Mouse (Mus musculus) intestine, embryonic 15.5 days (tissue): ENCODE measurements at regions not wholly inside any gene's neighbourhood (a gene's known extent, or its start where the extent isn't known, plus 50 kb on each side); places are given as distances from the start of the nearest gene placed in this dataset.

Experiments
- ATAC-seq: fragments of 200-750 bp; cut with Nextera tagmentation; 2 replicates; pipeline ENCODE4 v1.8.0; 2017; ENCODE audit warnings: moderate TSS enrichment, moderate library complexity
- H3K27ac ChIP-seq: fragments of 300-500 bp; sonication (generic); 2 replicates; pipeline ENCODE4 v1.5.1; 2015; ENCODE audit warnings: mild to moderate bottlenecking, inconsistent platforms
- H3K27me3 ChIP-seq: fragments of 300-500 bp; sonication (generic); replicated peaks from 2 replicates; pipeline ENCODE4 v1.6.1; 2015; ENCODE audit warnings: inconsistent platforms
- H3K36me3 ChIP-seq: fragments of 300-500 bp; sonication (generic); 2 replicates; pipeline ENCODE4 v1.6.1; 2015; ENCODE audit warnings: inconsistent platforms
- H3K4me1 ChIP-seq: fragments of 300-500 bp; sonication (generic); replicated peaks from 2 replicates; pipeline ENCODE4 v1.6.1; 2015; ENCODE audit warnings: inconsistent platforms
- H3K4me2 ChIP-seq: fragments of 300-500 bp; sonication (generic); replicated peaks from 2 replicates; pipeline ENCODE4 v1.6.1; 2015; ENCODE audit warnings: mild to moderate bottlenecking, inconsistent platforms
- H3K4me3 ChIP-seq: fragments of 300-500 bp; sonication (generic); replicated peaks from 2 replicates; pipeline ENCODE4 v1.5.1; 2015; ENCODE audit warnings: inconsistent platforms
- H3K9ac ChIP-seq: fragments of 300-500 bp; sonication (generic); 2 replicates; pipeline ENCODE4 v1.6.1; 2015; ENCODE audit warnings: inconsistent platforms
- H3K9me3 ChIP-seq: fragments of 300-500 bp; sonication (generic); 2 replicates; pipeline ENCODE4 v1.6.1; 2016; ENCODE audit warnings: inconsistent platforms
- WGBS: fragments of 180-500 bp; shearing (Covaris S2); methylation state at CpG from one replicate; pipeline ENCODE4 v1.1.7; 2015; 5-methylcytosine and 5-hydroxymethylcytosine counted together

GRCm38 (mm10) chr19:36237751-36238150 is 110.4 kb upstream of the Pcgf5 start:
- H3K9me3 ChIP-seq, result no peaks in the 10 kb centered on the region
- no peaks in the 10 kb centered on the region for H3K36me3 ChIP-seq
- H3K9ac ChIP-seq, result no peak overlapping the region
- no peaks in the 10 kb centered on the region for H3K27me3 ChIP-seq
- H3K4me3 ChIP-seq, result no peak overlapping the region
- 57% methylated on average over 3 of the region's 3 CpGs for WGBS
- ATAC-seq, result no peak
- no peak overlapping the region for H3K4me2 ChIP-seq
- no peak overlapping the region for H3K27ac ChIP-seq
- H3K4me1 ChIP-seq, result no peaks in the 10 kb centered on the region

DNA sequence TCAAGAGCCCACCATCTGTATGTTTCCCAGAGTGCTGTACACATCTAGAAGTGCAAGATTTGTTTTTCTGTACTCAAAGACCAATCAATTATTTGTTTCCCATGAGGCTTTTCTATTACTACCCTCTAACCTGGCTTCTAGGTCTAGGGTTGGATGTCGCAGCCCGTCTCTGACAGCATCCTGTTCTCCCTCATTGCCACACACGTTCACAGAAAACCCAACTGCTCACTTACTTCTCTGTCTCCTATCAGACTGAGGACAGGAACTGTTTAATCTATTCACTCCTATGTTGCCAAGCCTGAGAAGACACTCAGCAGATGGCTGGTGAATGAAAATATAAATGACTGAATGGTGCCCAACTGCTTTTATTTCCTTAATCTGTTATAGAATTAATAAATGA is 109.6 kb upstream of the Pcgf5 start:
- H3K4me1 ChIP-seq, result no peaks in the 10 kb centered on the region
- WGBS, result 59% methylated on average over 3 of the region's 3 CpGs

GRCm38 (mm10) chr19:36242396-36242795 is 105.7 kb upstream of the Pcgf5 start:
- Histone ChIP-seq H3K27me3 (no peaks in the 10 kb centered on the region), H3K9ac (no peak overlapping the region), H3K4me1 (no peaks in the 10 kb centered on the region), H3K4me3 (no peak overlapping the region), H3K9me3 (no peaks in the 10 kb centered on the region), H3K36me3 (no peaks in the 10 kb centered on the region), H3K4me2 (no peak overlapping the region), H3K27ac (no peak overlapping the region)
- WGBS, result 78% methylated on average over 3 of the region's 3 CpGs
- no peak for ATAC-seq

More for the DNA sequence above, 109.6 kb upstream of the Pcgf5 start:
- Histone ChIP-seq H3K27ac (no peak overlapping the region), H3K27me3 (no peaks in the 10 kb centered on the region), H3K9ac (no peak overlapping the region), H3K9me3 (no peaks in the 10 kb centered on the region), H3K36me3 (no peaks in the 10 kb centered on the region), H3K4me3 (no peak overlapping the region), H3K4me2 (no peak overlapping the region)
- ATAC-seq, result no peak

- no peaks in the 10 kb centered on the region for H3K9me3 ChIP-seq
- H3K36me3 ChIP-seq, result no peaks in the 10 kb centered on the region
- H3K27me3 ChIP-seq, result no peaks in the 10 kb centered on the region
- H3K27ac ChIP-seq, result no peak overlapping the region
- no peak overlapping the region for H3K9ac ChIP-seq
- no peak for ATAC-seq
- H3K4me2 ChIP-seq, result no peak overlapping the region
- H3K4me3 ChIP-seq, result no peak overlapping the region
- H3K4me1 ChIP-seq, result no peaks in the 10 kb centered on the region
- 67% methylated on average over 5 of the region's 5 CpGs for WGBS
These were observed 105.2 kb upstream of the Pcgf5 start for GRCm38 (mm10) chr19:36242946-36243345.

DNA sequence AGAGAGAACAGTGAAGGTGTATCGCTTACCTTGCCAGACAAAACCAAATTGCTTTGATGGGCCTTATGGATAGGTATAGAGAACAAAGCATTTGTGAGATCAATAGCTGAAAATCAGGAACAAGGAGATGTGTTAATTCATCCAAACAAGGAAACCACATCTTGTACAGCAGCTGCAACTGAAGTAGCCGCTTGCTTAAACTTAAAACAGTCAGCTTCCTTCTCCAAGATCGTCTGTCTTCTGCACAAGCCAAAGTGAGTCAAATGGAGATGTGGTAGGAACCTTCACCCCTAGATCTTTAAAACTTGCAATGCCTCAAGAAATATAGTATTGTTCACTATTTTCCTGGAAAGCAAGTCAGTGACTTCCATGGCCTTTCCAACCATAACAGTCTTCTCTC is 95.6 kb upstream of the Pcgf5 start:
- Histone ChIP-seq H3K4me2 (no peak overlapping the region), H3K4me3 (no peak overlapping the region), H3K27ac (no peak overlapping the region), H3K36me3 (no peaks in the 10 kb centered on the region), H3K9me3 (no peaks in the 10 kb centered on the region), H3K4me1 (no peaks in the 10 kb centered on the region), H3K9ac (no peak overlapping the region), H3K27me3 (no peaks in the 10 kb centered on the region)
- WGBS, result 87% methylated on average over 3 of the region's 3 CpGs
- ATAC-seq, result no peak

GRCm38 (mm10) chr19:36257748-36258538 is 90.2 kb upstream of the Pcgf5 start:
- no peak for ATAC-seq
- H3K4me3 ChIP-seq, result no peak overlapping the region
- H3K9me3 ChIP-seq, result no peaks in the 10 kb centered on the region
- H3K27me3 ChIP-seq, result no peaks in the 10 kb centered on the region
- no peak overlapping the region for H3K27ac ChIP-seq
- no peaks in the 10 kb centered on the region for H3K36me3 ChIP-seq
- no peak overlapping the region for H3K9ac ChIP-seq
- 60% methylated on average over 10 of the region's 10 CpGs for WGBS
- H3K4me1 ChIP-seq, result no peaks in the 10 kb centered on the region
- no peak overlapping the region for H3K4me2 ChIP-seq

DNA sequence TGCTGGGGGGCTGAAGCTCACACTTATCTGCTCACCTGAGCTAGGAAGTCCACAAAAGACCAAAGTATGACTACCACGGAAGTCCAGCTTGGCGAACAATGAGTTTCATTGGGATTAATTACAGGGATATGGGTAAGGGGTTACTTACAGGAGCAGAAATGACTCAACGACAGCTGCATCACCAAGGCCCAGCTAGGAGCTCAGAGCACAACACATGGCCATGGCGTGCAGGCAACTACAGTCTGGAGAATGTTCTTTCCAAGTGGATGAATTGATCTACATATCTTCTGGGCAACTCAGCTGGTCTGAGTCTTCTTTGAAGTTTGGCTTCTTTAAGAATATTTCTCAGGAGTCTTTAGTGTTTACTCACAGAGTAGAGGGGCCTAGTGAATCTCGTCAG is 86.3 kb upstream of the Pcgf5 start:
- Histone ChIP-seq H3K4me3 (no peak overlapping the region), H3K4me2 (no peak overlapping the region)
- 88% methylated on average over 5 of the region's 5 CpGs for WGBS

DNA sequence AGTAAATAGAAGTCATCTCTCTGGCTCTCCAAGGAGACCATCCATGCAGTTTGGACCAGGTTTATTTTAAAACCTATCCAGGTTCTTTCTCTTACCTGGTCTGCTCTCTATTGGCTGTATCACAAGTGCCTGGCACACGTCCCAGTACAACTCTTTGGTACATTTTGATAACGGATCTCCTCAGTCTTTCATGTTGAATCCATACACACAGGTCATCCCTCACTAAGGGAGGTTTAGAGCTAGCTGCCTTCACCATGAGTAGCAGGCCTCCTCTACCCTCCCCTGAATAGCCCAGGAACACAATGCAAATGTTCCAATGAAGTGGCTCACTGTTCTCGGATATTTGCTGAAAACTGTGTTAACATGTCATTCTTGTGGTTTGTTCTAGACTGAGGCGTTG is 84.2 kb upstream of the Pcgf5 start:
- WGBS, result 65% methylated on average over 4 of the region's 4 CpGs
- Histone ChIP-seq H3K9me3 (no peaks in the 10 kb centered on the region), H3K4me3 (no peak overlapping the region), H3K9ac (no peak overlapping the region), H3K4me1 (no peaks in the 10 kb centered on the region), H3K27ac (no peak overlapping the region), H3K36me3 (no peaks in the 10 kb centered on the region), H3K27me3 (no peaks in the 10 kb centered on the region), H3K4me2 (no peak overlapping the region)
- ATAC-seq, result no peak

More for the DNA sequence above, 86.3 kb upstream of the Pcgf5 start:
- Histone ChIP-seq H3K36me3 (no peaks in the 10 kb centered on the region), H3K27ac (no peak overlapping the region), H3K4me1 (no peaks in the 10 kb centered on the region), H3K9ac (no peak overlapping the region), H3K9me3 (no peaks in the 10 kb centered on the region), H3K27me3 (no peaks in the 10 kb centered on the region)
- no peak for ATAC-seq

DNA sequence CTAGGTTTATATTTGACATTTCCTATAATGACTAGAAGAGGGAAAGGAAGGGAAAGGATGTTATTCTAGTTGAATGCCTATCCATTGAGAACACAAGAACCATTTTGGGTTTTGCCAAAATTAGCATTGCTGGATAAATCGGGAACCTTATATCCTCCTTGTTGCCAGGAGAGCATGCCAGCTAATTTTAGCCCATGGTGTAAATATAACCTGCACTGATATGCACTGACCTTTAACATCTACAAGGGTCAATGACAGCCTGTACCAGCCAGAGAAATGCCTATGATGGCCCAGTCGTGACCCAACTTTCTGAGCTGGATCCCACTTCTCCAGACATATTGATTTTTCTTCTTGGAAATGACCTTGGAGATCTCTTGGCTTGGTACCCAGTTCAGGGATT is 83.7 kb upstream of the Pcgf5 start:
- WGBS, result 70% methylated on average over 2 of the region's 2 CpGs
- Histone ChIP-seq H3K4me2 (no peak overlapping the region), H3K9ac (no peak overlapping the region)

GRCm38 (mm10) chr19:36265276-36265675 is 82.8 kb upstream of the Pcgf5 start:
- Histone ChIP-seq H3K9ac (no peak overlapping the region), H3K36me3 (no peaks in the 10 kb centered on the region), H3K4me1 (no peaks in the 10 kb centered on the region), H3K4me2 (no peak overlapping the region), H3K4me3 (no peak overlapping the region), H3K9me3 (no peaks in the 10 kb centered on the region), H3K27ac (no peak overlapping the region), H3K27me3 (no peaks in the 10 kb centered on the region)
- no peak for ATAC-seq
- 79% methylated on average over 1 of the region's 1 CpGs for WGBS

More for the DNA sequence above, 83.7 kb upstream of the Pcgf5 start:
- Histone ChIP-seq H3K9me3 (no peaks in the 10 kb centered on the region), H3K27me3 (no peaks in the 10 kb centered on the region), H3K4me3 (no peak overlapping the region), H3K27ac (no peak overlapping the region), H3K36me3 (no peaks in the 10 kb centered on the region), H3K4me1 (no peaks in the 10 kb centered on the region)
- no peak for ATAC-seq

GRCm38 (mm10) chr19:36266346-36266745 is 81.8 kb upstream of the Pcgf5 start:
- H3K4me2 ChIP-seq, result no peak overlapping the region
- no peak overlapping the region for H3K27ac ChIP-seq
- no peaks in the 10 kb centered on the region for H3K4me1 ChIP-seq
- no peak for ATAC-seq
- 53% methylated on average over 8 of the region's 8 CpGs for WGBS
- no peaks in the 10 kb centered on the region for H3K27me3 ChIP-seq
- H3K9me3 ChIP-seq, result no peaks in the 10 kb centered on the region
- no peak overlapping the region for H3K4me3 ChIP-seq
- no peaks in the 10 kb centered on the region for H3K36me3 ChIP-seq
- no peak overlapping the region for H3K9ac ChIP-seq

DNA sequence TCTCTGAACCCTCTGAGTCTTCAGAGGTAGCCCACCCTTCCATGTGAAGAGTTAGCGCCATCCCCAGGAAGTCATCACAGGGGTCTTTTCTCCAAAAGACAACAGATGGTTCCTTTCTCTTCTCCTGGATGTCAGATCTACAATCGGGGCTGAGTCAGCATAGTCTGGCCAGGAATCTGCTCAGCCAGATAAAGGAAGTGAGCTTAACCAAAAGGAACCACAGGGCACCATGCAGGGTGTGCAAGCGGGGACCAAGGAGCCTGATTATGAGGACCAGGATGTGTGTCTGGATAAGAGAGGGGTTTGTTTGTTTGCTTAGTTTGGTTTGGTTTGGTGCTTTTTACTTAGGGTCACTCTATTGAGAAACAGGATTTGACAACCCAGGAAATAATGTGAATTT is 74.6 kb upstream of the Pcgf5 start:
- H3K4me2 ChIP-seq, result no peak overlapping the region
- H3K9ac ChIP-seq, result no peak overlapping the region
- H3K4me3 ChIP-seq, result no peak overlapping the region
- no peaks in the 10 kb centered on the region for H3K36me3 ChIP-seq
- WGBS, result 65% methylated on average over 3 of the region's 3 CpGs
- H3K27ac ChIP-seq, result no peak overlapping the region
- no peaks in the 10 kb centered on the region for H3K9me3 ChIP-seq
- H3K27me3 ChIP-seq, result no peaks in the 10 kb centered on the region
- H3K4me1 ChIP-seq, result no peaks in the 10 kb centered on the region
- no peak for ATAC-seq

DNA sequence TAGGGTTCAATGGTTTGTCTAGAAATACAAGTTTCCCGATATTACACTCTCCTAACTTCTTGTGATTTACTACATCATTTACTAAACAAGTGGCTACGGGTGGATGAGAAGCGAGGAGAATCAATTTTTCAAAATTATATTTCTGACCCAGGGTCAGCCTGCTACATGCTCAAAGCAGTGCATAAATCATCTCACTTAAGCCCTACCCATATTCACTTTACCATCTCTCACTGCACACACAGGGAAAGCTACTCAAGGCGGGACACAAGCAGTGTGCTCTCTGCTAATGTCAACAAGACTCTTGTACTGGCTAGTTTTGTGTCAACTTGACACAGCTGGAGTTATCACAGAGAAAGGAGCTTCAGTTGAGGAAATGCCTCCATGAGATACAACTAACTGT is 62.6 kb upstream of the Pcgf5 start:
- H3K9ac ChIP-seq, result no peak overlapping the region
- no peaks in the 10 kb centered on the region for H3K9me3 ChIP-seq
- ATAC-seq, result no peak
- H3K36me3 ChIP-seq, result no peaks in the 10 kb centered on the region
- no peak overlapping the region for H3K27ac ChIP-seq
- no peak overlapping the region for H3K4me2 ChIP-seq
- no peaks in the 10 kb centered on the region for H3K4me1 ChIP-seq
- H3K4me3 ChIP-seq, result no peak overlapping the region
- WGBS, result 66% methylated on average over 4 of the region's 4 CpGs
- H3K27me3 ChIP-seq, result no peaks in the 10 kb centered on the region
